Mouse (Mus musculus) embryonic fibroblast, embryonic 13.5 days (primary cell): ENCODE data around the gene Spsb2.

Experiments
- CTCF ChIP-seq: IDR thresholded peaks from 2 replicates; pipeline ENCODE4 v1.5.1; 2011; ENCODE audit warnings: mild to moderate bottlenecking, control low read depth, low read length, moderate library complexity, borderline replicate concordance; ENCODE audit not compliant: insufficient read depth
- POLR2A ChIP-seq: IDR thresholded peaks from 2 replicates; pipeline ENCODE4 v1.6.1; 2011; ENCODE audit warnings: low read depth, mild to moderate bottlenecking, control low read depth, low read length, moderate library complexity

DNA sequence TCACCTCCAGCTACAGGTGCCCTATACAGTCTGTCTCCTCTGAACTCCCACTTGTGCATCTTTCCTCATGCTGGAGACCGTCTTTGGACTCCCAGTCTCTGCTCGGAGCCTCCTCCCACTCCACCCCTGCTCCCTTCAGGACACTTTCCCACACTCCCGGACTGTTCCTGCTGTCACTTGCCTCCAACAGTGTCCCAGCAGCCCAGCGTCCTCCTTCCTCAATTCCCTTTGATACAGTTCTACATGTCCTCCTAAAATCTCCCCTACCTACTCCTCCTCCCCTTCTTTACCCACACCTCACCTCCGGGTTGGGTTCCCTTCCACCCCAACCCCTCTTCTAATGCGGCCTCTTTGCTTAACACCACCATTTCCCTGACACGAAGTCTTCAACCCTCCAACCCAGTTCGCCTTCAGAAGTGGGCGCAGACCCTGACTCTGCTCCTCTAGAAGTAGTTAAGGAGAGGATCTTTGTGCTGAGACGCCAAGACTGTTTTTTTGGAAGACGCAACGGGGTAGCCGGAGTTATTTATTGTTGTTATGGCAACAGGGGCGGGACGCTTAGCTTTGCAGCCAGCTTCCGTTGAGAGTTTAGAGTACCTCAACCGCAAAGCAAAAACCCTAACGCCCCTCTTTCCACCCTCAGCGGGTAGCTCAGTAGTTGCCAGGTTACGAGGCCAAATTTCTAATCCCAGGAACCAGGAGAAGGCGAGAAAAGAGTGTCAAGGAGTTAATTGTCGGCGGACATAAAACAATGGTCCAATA is 29.1 kb upstream of the Spsb2 start, which contains the start of gene Lrrc23:
- TF ChIP-seq CTCF, result no peak
- no peak for TF ChIP-seq POLR2A
